Mouse (Mus musculus) kidney, adult 18-20 months (tissue): Measurements from ENCODE around the gene Ifng.
"Not testable (repeated sequence)": the region's sequence is repeated elsewhere in the genome, so short reads cannot be mapped to it uniquely, and the experiment has no call there.

Experiments
- DNase-seq: peaks from one replicate; pipeline ENCODE4 v3.0.0; 2021

Ifng gene

DNA sequence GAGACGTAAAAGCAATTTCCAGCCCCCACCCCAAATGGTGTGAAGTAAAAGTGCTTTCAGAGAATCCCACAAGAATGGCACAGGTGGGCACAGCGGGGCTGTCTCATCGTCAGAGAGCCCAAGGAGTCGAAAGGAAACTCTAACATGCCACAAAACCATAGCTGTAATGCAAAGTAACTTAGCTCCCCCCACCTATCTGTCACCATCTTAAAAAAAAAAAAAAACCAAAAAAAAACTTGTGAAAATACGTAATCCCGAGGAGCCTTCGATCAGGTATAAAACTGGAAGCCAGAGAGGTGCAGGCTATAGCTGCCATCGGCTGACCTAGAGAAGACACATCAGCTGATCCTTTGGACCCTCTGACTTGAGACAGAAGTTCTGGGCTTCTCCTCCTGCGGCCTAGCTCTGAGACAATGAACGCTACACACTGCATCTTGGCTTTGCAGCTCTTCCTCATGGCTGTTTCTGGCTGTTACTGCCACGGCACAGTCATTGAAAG lies at the start of gene Ifng:
Gene Ifng (plus strand): TSS at position 305 of the 499 bp plus-strand sequence.
- no peak for DNase-seq

DNA sequence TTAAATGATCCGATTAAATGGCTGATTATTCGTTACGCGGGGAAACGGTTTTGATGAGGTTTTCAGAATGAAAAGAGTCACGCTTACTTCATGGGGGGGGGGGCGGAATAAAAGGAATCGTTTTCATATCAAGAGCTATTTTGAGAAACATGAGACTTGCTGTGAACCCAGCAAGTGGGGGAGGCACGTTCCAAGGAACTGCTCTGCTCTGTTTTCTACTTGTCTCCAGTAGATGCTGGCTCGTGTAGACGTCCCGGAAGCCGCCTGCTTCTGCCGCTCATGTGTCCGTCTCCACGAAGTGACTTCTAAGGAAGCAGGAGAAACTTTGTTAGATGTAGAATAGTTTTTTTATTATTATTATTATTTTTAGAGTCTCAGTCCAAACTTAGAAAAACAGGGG lies 40.9 kb upstream of the Ifng start:
- DNase-seq, result no peak

DNA sequence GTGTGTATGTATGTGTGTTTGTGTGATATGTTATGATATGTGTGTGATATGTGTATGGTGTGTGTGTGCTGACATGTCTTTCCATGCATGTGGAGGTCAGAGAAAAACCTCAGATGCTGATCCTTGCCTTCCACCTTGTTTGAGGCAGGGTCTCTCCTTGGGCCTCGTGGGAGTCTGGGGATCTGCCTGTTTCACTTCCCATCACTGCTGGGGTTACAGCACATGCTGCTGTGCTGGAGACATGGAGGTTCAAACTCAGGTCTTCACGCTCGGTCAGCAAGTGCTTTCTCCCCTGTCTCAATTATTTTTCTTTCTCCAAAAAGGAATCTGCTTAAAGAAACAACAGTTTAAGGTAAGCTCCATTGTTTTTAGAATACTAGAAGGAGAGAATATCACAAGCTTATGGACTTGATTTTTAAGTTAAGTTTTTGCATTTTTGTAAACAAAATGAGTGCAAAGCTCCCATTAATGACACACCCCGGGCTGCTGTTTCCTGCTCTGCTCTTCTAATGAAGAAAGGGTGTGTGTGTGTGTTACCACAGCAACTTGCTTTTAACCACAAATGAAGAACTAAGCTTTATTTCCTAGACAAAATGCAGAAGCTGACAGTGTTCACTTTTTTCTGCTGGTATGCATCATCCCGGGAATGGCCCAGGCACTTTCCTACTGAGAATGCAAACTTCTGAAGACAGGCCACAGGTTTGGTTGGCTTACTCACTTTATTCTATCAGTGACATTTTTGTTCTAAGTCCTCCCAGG lies 34.2 kb upstream of the Ifng start:
- no peak for DNase-seq

DNA sequence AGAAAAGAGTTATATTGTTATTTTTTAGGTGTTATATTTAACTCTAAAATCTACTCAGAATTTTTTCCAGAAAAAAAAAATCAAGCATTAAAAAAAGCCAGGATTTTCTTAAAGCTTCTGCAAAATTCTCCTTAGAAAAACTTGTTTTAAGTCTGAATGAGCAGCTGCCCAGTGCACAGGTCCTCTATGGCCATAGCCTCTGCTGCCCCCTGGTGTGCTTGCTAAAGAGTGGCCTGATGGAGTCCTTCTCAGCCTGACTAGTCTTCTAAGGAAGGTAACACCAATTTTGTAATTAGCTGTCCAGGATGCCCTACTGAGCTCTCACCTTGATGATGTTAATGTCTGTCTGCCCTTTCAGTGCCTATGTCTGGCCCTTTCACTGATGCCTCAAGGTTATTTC lies 29.5 kb upstream of the Ifng start:
- no peak for DNase-seq

DNA sequence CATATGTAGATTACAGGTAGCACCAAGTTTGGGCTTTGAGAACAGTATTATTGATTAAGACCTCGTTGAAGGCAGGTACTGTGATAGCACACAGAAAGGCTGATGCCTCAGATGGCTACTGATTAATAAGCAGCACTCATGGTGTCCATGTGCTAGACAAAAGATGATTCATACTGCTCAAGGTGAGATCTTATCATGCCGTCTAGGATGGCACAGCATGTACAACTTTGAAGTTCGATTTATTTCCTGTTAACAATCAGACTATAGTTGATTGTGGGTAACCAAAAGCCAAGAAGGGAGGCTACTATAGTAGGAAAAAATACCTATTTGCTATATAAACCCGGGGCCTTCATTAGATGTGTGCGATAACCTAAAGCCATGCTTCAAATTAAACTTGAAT lies 28.1 kb upstream of the Ifng start:
- DNase-seq, result no peak

DNA sequence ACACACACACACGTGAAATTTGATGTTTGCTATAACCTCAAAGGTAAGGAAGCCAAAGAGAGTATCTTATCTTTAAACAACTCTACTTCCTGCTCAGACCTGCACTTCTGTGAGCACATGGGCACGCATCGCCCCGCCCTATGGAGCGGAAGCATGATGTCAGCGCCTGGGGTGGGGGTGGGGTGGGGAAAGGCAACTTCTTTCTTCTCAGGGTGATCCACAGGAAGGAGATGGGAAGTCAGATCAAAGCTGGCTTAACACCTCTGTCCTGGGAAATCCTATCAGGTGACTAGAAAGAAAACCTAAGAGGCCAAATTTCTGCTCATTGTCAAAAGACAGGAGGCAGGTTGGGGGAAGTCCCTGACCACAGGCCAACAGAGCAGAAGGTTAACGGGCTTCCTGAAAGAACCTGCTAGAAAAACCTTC lies 21.8 kb upstream of the Ifng start:
- no peak for DNase-seq

DNA sequence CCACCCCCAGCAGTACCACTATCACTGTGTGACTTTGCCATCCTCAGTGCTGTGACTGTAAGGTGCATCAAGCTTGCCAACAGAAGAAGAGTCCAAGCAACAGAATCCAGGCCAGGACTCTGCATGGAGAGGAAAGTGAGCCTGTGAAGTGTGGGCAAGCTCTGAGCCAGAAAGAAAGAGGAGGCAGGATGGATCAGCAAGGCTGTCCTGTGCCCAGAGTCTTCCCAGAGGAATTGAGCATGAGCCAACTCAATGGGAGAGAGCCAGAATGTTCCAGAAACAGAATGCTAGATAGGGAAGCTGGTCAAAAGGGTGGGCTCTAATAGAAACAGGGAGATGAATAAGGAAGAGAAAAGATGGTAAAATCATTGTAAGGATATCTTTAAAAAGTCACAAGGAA lies 19.9 kb upstream of the Ifng start:
- no peak for DNase-seq

DNA sequence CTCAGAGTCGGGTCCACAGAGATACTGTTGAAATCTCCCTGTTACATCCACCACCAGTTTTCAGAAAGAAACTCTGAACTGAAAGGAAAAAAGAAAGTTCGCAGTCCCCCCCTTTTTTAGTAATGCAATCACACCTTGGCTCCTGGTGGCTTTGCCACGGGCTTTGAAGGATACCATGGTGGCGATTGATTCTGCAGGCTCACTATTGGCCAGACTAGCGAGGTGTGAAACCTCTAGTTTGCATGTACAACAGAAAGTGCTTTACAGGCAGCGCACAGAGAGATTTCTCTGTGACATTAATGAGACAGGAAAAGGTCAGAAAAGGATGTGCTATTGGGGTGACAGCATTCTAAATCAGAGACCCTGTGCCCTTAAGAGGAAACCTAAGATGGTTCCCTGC lies 5.3 kb upstream of the Ifng start:
- DNase-seq, result no peak

DNA sequence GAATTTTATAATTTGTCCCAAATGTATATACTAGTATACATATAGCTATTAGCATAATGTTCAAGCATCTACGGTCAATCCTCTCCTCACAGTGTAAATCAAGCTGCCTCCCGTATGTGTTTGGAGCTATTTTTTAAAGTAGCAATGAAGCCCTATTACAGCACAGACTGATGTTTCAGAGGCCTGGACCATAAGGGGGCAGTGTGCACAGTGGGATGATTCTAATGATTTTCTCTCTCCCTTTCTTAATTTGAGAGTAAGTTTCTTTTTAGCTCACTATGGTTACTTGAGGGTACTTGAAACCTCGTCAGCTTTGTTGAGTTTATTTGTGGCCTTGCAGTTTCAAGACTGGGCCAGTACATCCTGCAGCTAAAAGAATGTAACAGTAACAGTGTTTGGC lies 1.1 kb downstream of the Ifng start:
- no peak for DNase-seq

DNA sequence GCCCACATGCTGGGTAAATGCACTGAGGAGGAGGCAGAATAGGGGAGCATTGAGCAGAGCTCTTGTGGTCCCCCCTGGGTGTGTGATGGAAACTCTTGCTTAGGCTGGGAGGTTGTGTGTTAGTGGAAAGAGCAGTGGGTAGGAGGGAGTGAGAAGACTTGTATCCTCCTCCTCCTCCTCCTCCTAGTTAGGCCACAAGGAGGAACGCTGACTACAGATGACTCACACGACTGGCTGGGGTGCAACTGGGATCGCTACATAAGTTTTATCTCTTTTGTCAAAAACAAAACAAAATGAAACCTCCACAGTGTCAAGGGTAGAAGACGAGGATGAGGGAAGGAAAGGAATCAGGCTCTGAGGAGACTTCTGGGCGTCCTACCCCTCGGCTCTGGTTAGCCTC lies 2.2 kb downstream of the Ifng start:
- no peak for DNase-seq

DNA sequence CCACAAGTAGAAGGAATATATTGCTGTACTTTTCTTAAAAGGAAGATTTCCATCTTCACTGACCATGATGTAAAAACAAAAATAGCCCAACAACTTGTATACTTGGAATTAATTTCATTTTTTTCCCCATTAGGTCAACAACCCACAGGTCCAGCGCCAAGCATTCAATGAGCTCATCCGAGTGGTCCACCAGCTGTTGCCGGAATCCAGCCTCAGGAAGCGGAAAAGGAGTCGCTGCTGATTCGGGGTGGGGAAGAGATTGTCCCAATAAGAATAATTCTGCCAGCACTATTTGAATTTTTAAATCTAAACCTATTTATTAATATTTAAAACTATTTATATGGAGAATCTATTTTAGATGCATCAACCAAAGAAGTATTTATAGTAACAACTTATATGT lies 4.2 kb downstream of the Ifng start:
- DNase-seq, result no peak

DNA sequence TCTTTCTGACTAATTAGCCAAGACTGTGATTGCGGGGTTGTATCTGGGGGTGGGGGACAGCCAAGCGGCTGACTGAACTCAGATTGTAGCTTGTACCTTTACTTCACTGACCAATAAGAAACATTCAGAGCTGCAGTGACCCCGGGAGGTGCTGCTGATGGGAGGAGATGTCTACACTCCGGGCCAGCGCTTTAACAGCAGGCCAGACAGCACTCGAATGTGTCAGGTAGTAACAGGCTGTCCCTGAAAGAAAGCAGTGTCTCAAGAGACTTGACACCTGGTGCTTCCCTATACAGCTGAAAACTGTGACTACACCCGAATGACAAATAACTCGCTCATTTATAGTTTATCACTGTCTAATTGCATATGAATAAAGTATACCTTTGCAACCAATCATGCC lies 4.7 kb downstream of the Ifng start:
- DNase-seq, result no peak

DNA sequence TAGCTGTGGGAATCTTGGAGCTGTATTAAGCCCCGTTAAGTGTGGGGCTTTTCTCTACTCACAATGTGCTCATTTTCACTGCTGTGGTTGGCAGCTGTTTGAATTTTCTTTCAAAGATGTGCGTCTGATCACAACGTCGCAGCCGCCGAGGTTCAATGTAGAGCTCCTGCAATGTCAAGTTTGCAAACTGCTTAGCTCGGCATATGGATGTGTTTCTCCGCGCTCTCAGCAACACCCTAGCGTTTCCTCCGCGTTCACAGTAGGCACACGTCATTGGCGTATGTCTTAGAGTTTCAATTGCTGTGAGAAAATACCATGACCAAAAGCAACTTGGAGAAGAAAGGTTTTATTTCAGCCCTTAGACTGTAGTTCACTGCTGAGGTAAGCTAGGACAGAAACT lies 5.1 kb downstream of the Ifng start:
- no peak for DNase-seq

DNA sequence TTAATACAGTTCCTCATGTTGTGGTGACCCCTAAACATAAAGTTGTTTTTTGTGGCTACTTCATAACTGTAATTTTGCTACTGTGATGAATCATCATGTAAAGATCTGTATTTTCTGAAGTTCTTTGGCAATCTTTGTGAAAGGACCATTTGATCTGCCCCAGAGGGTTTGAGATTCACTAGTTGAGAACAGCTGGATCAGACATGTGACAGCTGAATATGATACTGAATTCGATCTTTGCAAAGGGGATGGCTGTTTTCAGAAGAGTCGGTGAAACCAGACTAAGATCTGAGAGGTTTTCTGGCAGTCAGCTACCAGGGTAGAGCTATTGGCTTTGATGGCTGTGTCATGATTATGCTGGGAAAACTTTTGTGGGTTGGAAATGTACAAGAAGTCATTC lies 10.9 kb downstream of the Ifng start:
- no peak for DNase-seq

DNA sequence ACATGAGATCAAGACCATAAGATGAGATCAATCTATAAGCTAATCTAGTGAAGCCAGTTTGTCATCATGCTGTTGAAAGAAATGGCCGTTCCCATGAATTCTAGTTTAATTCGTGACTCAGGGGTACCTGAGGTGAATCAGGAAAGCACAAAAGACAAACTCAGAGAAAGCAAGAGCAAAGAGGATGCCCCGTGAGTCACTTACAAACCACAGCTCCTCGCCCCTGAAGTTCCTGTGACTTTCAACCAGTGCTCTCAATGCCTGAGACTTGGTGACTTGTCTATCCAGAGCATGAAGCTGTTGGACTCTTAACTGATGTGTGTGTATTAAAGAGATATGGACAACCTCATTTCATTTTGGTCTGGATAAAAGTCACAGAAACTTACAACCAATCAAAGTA lies 17.9 kb downstream of the Ifng start:
- DNase-seq, result no peak

DNA sequence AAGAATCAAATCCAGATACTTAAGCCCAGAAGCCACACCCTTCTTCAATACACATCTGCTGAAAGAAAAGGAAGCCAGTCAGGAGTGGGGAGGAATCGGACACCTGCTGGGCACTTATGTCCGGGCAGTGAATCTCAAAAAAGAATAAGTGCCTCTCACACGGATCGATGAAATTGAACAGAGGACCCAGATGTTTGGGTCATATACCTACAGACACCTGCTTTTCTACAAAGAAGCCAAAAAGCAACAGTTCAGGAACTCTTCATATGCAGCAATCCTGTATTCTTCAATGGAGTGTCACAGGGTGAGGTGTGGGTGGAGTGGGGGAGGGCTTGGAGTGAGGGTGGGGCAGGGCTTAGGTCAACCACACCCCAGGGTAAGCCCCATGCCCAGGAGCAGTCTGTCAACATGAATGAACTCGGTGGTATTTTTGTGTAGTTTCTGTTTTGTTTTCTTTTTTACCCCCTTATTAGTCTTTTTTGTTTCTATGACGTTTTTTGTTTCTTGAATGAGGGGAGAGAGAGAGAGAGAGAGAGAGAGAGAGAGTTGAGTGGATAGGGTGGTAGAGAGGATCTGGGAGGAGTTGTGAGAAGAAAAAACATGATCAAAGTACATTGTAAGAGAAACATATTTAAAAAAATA lies 20.4 kb downstream of the Ifng start:
- DNase-seq, result no peak

DNA sequence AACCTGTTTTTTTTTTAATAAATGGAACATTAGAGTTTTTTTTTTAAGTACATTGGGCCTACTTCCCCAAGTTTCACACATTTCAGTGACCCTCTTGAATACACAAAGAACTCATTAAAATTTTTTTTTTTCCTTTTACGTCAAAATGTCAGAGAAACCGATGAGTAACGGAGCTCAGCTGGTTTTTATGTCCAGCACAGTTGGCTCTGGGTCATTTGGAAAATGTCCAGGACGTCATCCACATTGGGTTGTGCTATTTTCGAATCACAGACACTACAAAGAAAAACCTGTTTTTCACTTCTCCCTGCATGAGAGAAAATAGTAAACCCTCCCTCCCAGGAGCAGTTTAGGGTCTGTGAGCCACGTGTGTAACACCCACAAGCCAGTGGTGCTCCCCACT lies 25.6 kb downstream of the Ifng start:
- DNase-seq, result no peak

DNA sequence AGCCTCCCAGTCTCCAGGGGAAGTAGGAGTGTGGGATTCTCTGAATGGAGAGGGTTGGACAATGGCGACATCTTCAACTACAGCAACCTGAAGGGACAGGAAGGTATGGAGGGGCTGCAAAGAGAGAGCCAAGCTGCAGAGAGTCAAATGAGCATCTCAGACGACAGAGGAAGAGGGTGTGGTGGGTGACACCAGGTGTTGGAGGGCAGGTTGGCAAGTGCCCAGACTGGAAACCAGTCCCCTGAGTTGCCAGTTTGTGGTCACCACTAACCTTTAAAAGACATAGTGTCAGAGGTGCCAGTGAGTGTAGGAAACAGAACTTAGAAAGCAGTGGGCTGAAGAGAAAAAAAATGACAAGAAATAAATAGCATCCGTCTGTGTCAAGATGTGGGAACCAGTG lies 28.2 kb downstream of the Ifng start:
- DNase-seq, result no peak

DNA sequence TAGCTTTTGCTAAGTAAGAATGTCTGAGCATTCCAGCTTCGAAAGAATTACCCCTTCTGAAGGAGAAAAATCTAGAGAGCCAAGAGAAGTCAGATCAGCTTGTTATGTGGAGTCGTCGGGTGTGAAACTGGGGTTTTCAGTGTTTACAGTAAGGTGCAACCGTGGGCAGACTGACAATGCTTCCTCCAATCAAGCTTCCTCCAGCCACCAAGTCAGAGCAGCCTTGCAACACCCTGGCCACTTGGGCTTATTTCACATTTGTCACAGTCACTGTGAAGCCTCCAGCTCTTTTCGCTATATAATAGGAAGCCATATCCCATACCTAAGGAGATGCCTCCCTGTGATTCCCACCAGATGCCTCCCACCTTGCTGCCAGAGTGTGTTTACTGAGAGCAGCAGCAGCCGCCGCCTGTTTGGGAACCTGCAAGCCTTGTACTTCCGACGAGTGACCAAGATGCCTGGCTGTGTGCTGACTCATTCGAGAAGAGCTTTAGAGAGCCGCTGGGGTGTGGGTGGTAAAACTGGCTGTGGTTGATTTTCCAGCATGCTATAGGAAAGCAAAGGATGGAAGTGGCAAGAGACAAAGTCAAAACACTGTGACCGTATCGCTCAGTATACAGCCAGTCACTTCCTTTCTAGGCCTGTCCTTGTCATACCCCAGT lies 29.6 kb downstream of the Ifng start:
- no peak for DNase-seq

DNA sequence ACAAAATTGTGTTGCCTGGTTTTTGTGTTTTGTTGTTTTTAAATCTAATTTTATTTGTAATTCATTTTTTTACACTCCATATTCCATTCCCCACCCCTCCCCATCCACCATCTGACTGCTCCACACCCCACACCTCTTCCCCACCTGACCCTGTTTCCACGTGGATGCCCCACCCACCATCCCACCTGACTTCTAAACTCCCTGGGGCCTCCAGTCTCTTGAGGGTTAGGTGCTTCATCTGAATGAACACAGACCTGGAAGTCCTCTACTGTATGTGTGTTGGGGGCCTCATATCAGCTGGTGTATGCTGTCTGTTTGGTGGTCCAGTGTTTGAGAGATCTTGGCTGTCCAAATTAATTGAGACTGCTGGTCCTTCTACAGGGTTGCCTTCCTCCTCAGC lies 32.0 kb downstream of the Ifng start:
- DNase-seq, result not testable (repeated sequence)

DNA sequence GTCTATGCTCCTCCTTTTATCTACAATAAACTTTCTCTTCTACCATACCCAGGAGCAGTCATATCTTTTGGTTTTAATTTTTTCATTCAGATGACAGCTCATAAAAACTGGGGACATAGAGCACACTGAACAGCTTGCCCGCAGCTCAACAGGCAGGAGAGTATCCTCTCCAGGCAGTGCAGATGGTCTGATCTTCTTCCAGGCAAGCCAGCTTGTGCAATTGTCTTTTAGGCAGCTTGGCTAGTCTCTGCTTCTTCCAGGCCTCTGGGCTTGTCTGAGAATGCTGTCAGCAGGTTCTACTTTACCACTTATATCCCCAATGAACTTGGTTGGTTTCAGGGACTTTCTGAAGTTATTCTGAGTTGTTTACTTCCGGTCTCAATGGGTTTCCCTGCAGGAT lies 35.9 kb downstream of the Ifng start:
- no peak for DNase-seq

DNA sequence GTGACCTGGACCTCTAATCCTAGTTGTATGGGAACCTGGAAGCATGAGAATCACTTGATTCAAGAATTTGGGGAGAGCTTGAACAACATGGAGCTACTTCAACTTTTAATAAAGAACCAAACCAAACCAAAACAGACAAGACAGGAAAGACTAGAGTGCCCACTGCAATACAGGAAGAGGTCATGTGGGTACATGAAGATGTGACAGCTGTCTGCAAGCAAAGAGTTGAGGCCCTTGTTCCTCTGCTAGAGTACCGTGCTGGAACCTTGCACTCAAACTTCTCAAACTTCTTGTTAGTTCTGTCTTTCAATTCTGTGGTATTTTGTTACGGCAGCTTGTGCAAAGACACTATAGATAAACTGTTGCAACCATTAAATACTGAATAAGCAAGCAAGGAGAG lies 36.5 kb downstream of the Ifng start:
- no peak for DNase-seq

DNA sequence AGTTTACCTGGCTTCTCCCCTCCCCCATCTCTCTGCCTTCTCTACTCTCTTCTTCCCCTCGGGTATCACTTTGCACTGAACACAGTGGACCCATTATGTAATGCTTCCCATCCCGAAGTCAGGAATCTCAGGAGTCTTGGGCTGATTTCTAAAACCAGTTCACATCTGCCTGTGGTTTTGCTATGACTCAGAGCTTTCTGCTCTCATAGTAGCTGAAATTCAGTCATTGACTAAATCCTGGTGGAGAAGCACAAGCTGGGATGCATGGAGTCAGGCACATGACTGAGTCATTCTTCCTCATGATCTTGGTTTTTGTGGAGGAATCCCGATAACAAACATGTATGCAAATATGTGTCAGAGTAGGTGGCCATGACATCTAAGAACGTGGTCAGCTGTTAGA lies 38.4 kb downstream of the Ifng start:
- no peak for DNase-seq

DNA sequence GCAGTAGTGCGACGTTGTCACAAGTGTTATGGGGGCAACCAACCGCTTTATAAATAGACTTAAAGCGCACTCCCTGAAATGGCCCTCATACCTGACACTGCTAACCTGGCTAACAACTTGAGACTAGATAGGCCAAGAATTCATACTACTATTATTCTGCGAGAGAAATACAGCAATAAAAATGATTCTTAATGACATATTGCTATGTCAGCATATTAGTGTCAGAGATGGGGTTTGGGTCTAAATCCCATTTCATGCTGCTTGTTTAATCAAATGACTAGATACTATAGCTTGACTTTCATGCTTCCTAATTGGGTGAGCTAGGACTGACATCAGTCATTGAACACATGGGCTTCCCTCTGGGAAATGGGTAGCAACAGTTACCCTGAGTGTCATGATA lies 39.3 kb downstream of the Ifng start:
- no peak for DNase-seq
